Mouse (Mus musculus) right cerebral cortex, adult 18-20 months (tissue): ENCODE data around the gene Slc22a4.
"Not testable (repeated sequence)": the region's sequence is repeated elsewhere in the genome, so short reads cannot be mapped to it uniquely, and the experiment has no call there.

Experiments used
- DNase-seq: peaks from one replicate; pipeline ENCODE4 v3.0.0; 2022; ENCODE audit warnings: mixed read lengths

Gene Slc22a4

DNA sequence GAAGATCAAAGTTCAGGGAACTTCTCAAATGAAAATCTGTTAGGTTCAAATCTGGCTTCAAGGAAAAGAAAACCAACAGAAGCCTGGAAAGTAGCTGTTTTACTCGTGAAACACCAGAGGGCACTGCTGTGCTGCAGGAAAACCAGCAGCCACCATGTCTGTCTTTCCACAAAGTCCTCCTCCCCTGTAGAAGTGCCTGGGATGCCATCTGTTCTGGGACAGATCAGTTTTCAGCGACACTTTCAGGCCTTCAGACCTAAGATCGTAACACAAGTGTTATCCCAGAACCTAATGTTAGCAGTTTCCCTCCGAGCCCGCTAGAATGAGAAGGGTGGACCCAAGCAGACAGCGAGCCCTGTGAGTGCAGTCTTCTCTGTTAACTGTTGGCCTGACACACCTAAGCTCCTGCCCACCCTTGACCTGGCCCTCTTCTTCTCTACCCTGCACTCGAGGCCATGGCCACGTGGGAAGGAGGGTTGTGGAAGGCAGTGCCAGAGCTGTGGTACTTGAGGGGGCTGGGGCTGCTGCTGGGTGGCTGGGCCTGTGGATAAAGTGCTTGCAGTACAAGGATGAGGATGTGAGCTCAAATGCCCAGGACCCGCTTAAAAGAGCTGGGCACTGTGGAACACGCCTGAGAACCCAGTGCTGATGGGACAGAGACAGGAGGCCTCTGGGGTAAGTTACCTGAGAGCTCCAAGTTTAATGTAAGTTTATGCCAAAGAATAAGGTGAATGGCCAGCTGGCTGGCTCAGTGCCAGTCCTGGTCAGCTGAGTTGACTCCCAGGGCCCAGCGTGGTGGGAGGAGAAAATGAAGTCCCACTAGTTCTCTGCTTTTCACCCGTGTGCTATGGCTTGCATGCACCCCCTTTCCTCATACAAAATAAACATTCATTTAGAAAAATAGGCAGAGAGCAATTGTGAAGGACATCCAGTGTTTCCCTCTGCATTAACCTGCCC lies 24.9 kb downstream of the Slc22a4 start:
- peak; percentile 70 for DNase-seq

GRCm38 (mm10) chr11:54002147-54002760 lies 25.6 kb downstream of the Slc22a4 start:
- peak; percentile 79 for DNase-seq

GRCm38 (mm10) chr11:53997661-53998060 lies 30.2 kb downstream of the Slc22a4 start:
- DNase-seq = no peak

- DNase-seq = no peak
These were observed 35.6 kb downstream of the Slc22a4 start for GRCm38 (mm10) chr11:53992264-53992663.

DNA sequence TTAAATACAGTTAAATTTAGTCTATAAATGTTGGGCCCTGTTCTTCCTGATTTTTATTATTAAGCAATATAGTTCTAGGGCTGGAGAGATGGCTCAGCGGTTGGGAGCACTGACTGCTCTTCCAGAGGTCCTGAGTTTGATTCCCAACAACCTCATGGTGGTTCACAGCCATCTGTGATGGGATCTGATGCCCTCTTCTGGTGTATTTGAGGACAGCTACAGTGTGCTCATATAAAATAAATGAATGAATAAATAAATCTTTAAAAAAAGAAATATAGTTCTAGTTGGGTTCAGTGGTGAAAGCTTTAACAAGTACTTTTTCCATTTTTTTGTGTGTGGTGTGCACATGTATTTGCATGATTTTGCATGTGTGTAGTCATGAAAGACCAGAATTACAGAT lies 38.7 kb downstream of the Slc22a4 start:
- no peak for DNase-seq

DNA sequence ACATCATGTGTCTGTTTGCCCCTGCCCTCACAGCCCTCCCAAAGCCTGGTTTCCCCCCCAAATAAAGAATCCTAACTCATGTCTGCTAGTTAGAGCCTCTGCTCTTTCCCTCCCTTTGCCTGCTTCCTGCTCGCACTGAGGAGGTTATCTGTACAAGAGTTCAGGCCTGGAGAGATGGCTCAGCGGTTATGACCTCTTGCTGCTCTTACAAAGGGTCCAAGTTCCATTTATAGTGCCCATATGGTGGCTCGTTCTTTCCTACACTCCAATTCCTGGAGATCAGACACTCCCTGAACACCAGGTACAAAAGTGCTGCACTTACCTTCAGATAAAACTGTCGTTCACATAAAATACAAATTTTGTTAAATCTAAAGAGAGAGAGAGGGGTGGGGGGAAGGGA lies 39.8 kb downstream of the Slc22a4 start:
- no peak for DNase-seq

DNA sequence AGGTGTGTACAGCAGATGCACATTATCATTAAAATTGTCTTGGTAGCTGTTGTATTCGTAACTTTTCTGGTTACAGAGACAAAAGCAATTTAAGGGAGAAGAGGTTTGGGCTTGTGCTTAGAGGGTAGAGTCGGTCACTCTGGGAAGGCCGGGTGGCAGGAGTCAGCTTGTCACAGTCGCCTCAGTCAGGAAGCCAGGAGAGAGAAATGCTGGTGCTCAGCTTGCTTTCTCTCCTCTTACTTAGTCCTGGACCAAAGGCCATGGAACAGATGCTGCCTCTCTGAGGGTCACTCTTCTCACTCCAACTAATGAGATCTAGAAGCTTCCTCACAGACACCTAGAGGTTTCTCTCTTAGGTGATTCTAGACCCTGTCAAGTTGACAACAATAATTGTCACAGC lies 46.5 kb downstream of the Slc22a4 start:
- no peak for DNase-seq

- DNase-seq = peak; percentile 29
These were observed 47.9 kb downstream of the Slc22a4 start, which contains the start of gene Slc22a21 for GRCm38 (mm10) chr11:53979788-53980621. Gene Slc22a21 (minus strand): TSS chr11:53980332.

DNA sequence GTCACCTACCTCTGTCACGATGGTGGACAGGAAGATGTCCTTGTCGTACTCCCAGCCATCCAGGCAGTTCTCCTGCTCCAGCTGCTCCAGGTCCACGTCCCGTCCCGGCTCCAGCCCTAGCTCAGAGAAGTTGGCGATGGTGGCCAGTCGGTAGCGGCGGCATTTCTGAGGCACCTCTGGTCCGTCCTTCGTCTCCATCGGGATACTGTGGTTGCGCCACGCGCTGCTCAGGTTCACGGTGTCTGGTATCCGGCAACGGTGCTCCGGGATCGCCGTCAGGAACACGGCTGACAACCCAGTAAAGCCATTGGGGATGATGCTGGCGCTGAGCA lies 48.5 kb downstream of the Slc22a4 start:
- not testable (repeated sequence) for DNase-seq

DNA sequence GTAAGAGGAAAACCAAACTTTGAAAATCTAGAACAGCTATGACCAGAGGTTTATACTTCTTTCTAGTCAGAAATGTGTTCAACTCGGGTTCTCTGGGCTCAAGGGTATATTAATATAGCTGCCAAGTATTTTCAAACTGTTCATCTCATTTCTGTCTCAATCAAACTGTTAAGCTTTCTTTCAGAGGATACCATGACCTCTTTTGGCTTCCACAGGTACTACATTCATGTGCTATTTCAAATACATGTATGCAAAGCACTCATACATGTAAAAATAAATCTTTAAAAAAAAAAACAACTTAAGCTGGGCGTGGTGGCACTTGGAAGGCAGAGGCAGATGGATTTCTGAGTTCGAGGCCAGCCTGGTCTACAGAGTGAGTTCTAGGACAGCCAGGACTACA lies 50.2 kb downstream of the Slc22a4 start:
- DNase-seq = no peak

- DNase-seq = no peak
These were observed 52.3 kb downstream of the Slc22a4 start for GRCm38 (mm10) chr11:53975559-53975958.

DNA sequence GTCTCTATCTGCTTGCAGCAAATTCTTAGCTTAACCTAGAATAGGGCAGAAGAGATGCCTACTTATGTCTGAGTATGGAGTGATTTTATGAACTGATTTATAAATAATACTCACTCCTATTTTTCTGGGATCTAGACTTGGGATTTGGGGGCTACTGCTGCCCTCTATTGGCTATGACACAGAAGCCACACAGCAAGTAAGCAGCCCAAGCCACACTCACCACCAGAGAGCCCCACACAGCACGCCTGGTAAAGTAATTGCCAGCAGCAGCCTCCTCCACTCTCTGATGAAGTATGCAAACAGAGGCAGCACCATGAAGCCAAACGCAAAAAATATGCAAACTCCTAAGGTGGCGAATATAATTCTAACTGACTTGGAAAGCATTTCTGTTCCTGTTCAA lies 68.9 kb downstream of the Slc22a4 start:
- no peak for DNase-seq

- not testable (repeated sequence) for DNase-seq
These were observed 69.7 kb downstream of the Slc22a4 start for GRCm38 (mm10) chr11:53958176-53958575.

- DNase-seq = no peak
These were observed 71.3 kb downstream of the Slc22a4 start for GRCm38 (mm10) chr11:53956636-53957035.

DNA sequence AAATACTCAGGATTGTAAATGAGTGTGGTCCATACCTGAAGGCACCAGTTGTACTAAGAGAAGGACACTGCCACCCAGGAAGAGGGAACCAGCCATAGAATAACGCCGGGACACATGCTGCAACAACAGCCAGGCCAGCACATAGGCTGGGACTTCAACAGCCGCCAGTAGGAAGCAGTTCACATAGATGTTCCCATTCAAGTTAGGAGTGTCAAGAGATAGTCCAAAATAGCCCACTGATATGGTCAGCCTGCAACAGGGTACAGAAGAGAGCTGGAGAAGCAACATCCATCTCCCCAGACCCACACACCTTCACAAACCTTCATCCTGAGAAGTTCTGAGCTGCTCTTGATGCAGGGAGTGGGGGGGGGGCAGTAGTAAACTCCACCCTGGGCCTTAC lies 73.2 kb downstream of the Slc22a4 start:
- DNase-seq = no peak

GRCm38 (mm10) chr11:53950133-53950532 lies 77.8 kb downstream of the Slc22a4 start:
- DNase-seq = not testable (repeated sequence)
